Mouse (Mus musculus) cerebellum, adult 18-20 months (tissue): ENCODE measurements around the gene Ddx39.

ENCODE experiments used
- DNase-seq, 2 experiments: peaks; one replicate each; pipeline ENCODE4 v3.0.0; 2021

The Ddx39 gene

GRCm38 (mm10) chr8:83738949-83739710 lies 24.2 kb downstream of the Ddx39 start:
- DNase-seq, result no peak

- no peak for DNase-seq
Observed at GRCm38 (mm10) chr8:83739711-83740468, 24.9 kb downstream of the Ddx39 start.

GRCm38 (mm10) chr8:83740586-83740975 lies 25.6 kb downstream of the Ddx39 start:
- DNase-seq, result no peak

- DNase-seq, result no peak
Observed at GRCm38 (mm10) chr8:83740976-83741741, 26.2 kb downstream of the Ddx39 start, which contains the start of gene Adgre5. Adgre5 (minus strand) TSS chr8:83741326.

GRCm38 (mm10) chr8:83741849-83742655 lies 27.1 kb downstream of the Ddx39 start:
- DNase-seq, result no peak

GRCm38 (mm10) chr8:83742968-83743367 lies 28.0 kb downstream of the Ddx39 start:
- no peak for DNase-seq

GRCm38 (mm10) chr8:83744070-83744469 lies 29.1 kb downstream of the Ddx39 start:
- DNase-seq, result no peak

- peak in 1 of 2 experiments; percentile 11 for DNase-seq
Observed at GRCm38 (mm10) chr8:83747661-83748346, 32.8 kb downstream of the Ddx39 start.

- DNase-seq, result no peak
Observed at GRCm38 (mm10) chr8:83748708-83749107, 33.7 kb downstream of the Ddx39 start.

- DNase-seq, result no peak
Observed at GRCm38 (mm10) chr8:83749265-83749664, 34.3 kb downstream of the Ddx39 start.

GRCm38 (mm10) chr8:83754149-83754548 lies 39.2 kb downstream of the Ddx39 start:
- DNase-seq, result no peak

GRCm38 (mm10) chr8:83756273-83756672 lies 41.3 kb downstream of the Ddx39 start:
- DNase-seq, result no peak

GRCm38 (mm10) chr8:83757084-83757607 lies 42.2 kb downstream of the Ddx39 start:
- no peak for DNase-seq

- DNase-seq, result no peak
Observed at GRCm38 (mm10) chr8:83758298-83758697, 43.3 kb downstream of the Ddx39 start.

GRCm38 (mm10) chr8:83759231-83759759 lies 44.3 kb downstream of the Ddx39 start:
- no peak for DNase-seq

- no peak for DNase-seq
Observed at GRCm38 (mm10) chr8:83764116-83764515, 49.1 kb downstream of the Ddx39 start.

GRCm38 (mm10) chr8:83764717-83765116 lies 49.7 kb downstream of the Ddx39 start:
- DNase-seq, result no peak

- no peak for DNase-seq
Observed at GRCm38 (mm10) chr8:83765663-83766062, 50.7 kb downstream of the Ddx39 start.

GRCm38 (mm10) chr8:83767442-83767841 lies 52.5 kb downstream of the Ddx39 start:
- DNase-seq, result no peak

GRCm38 (mm10) chr8:83768526-83768925 lies 53.5 kb downstream of the Ddx39 start:
- no peak for DNase-seq

- DNase-seq, result no peak
Observed at GRCm38 (mm10) chr8:83769720-83770119, 54.7 kb downstream of the Ddx39 start.
